ENCODE assay signal across 8 mouse cellular contexts in genomic region chr14:72506723-72507420, GRCm38 (mm10). TPM values are rescaled to one million over a fixed set of nuclear protein-coding genes. Genes with fewer than 3 reads are reported as not detected.
A peak's percentile ranks its signal among the peaks of the same experiment; 100 is the strongest.
DNase-seq lines count a peak whose midpoint lies in the region; ATAC-seq and TF ChIP-seq lines count a peak whose summit lies in the region.

No protein-coding gene starts in this region.

- intact Hi-C loops in left cerebral cortex, adult 2 months (cut with DNase I) = no loop called here

- 0 out of 2 replicates have a peak overlapping the region, but pooled peaks have one; percentile 20 for H3K9ac ChIP-seq in liver, embryonic 11.5 days (ENCODE audit: low read depth, low read length)
- H3K9ac ChIP-seq in forebrain, embryonic 13.5 days = 0 out of 2 replicates have a peak overlapping the region, but pooled peaks have one; percentile 52
- no peak overlapping the region for H3K9ac ChIP-seq in liver, embryonic 13.5 days
- no peak overlapping the region for H3K9ac ChIP-seq in stomach, embryonic 14.5 days (replicated peaks; ENCODE audit: low read depth, low read length)

- peak; percentile 33 for DNase-seq in liver, embryonic 11.5 days (ENCODE audit: low spot score)
- no peak for DNase-seq in liver
- no peak for DNase-seq in liver, embryonic 13.5 days
- no peak for DNase-seq in spleen, postnatal 36 days (ENCODE audit: low spot score in 2 of 2)
- no peak for DNase-seq in left cerebral cortex, adult 2 months (ENCODE audit: extremely low spot score in 1 of 2, low spot score in 2 of 2)

- no peaks in the 10 kb centered on the region for H3K4me1 ChIP-seq in liver, embryonic 11.5 days (replicated peaks; ENCODE audit: control insufficient read depth, insufficient read depth, low read length)
- peaks cover 10% of the 10 kb centered on the region for H3K4me1 ChIP-seq in forebrain, embryonic 13.5 days
- no peaks in the 10 kb centered on the region for H3K4me1 ChIP-seq in liver, embryonic 13.5 days (replicated peaks)
- H3K4me1 ChIP-seq in stomach, embryonic 14.5 days (ENCODE audit: control insufficient read depth, insufficient read depth, low read length) = no peaks in the 10 kb centered on the region

- H3K27me3 ChIP-seq in liver, embryonic 11.5 days (replicated peaks; ENCODE audit: control insufficient read depth, insufficient read depth, low read length) = no peaks in the 10 kb centered on the region
- no peaks in the 10 kb centered on the region for H3K27me3 ChIP-seq in forebrain, embryonic 13.5 days
- H3K27me3 ChIP-seq in liver, embryonic 13.5 days = no peaks in the 10 kb centered on the region
- H3K27me3 ChIP-seq in stomach, embryonic 14.5 days (ENCODE audit: control insufficient read depth, insufficient read depth, low read length) = no peaks in the 10 kb centered on the region

- H3K4me2 ChIP-seq in liver, embryonic 11.5 days = peak overlapping the region; percentile 60
- H3K4me2 ChIP-seq in forebrain, embryonic 13.5 days = peak overlapping the region; percentile 50
- H3K4me2 ChIP-seq in liver, embryonic 13.5 days = peak overlapping the region; percentile 48
- peak overlapping the region; percentile 59 for H3K4me2 ChIP-seq in stomach, embryonic 14.5 days (replicated peaks; ENCODE audit: low read depth, low read length)

- WGBS in liver, embryonic 11.5 days = 20% methylated on average over 11 of the region's 11 CpGs
- 13% methylated on average over 11 of the region's 11 CpGs for WGBS in forebrain, embryonic 13.5 days
- WGBS in liver, embryonic 13.5 days (ENCODE audit: insufficient replicate concordance) = 16% methylated on average over 11 of the region's 11 CpGs
- 15% methylated on average over 11 of the region's 11 CpGs for WGBS in stomach, embryonic 14.5 days

- no peaks in the 10 kb centered on the region for H3K9me3 ChIP-seq in liver, embryonic 11.5 days (ENCODE audit: control insufficient read depth, low read length)
- no peaks in the 10 kb centered on the region for H3K9me3 ChIP-seq in forebrain, embryonic 13.5 days (replicated peaks)
- H3K9me3 ChIP-seq in liver, embryonic 13.5 days (replicated peaks) = no peaks in the 10 kb centered on the region
- no peaks in the 10 kb centered on the region for H3K9me3 ChIP-seq in stomach, embryonic 14.5 days (ENCODE audit: control insufficient read depth, low read depth, low read length)

- no peak for ATAC-seq in liver, embryonic 11.5 days (replicated peaks; ENCODE audit: low FRiP score)
- no peak for ATAC-seq in forebrain, embryonic 13.5 days
- no peak for ATAC-seq in liver, embryonic 13.5 days (ENCODE audit: low read depth)
- no peak for ATAC-seq in stomach, embryonic 14.5 days (ENCODE audit: insufficient number of reproducible peaks, insufficient read depth, low FRiP score, low read depth)
- no peak for ATAC-seq in monocyte, adult 5-6 weeks (replicated peaks; ENCODE audit: insufficient number of reproducible peaks, low FRiP score, low TSS enrichment, poor library complexity, severe bottlenecking)

- H3K4me3 ChIP-seq in liver, embryonic 11.5 days (ENCODE audit: low read depth, low read length) = peak overlapping the region; percentile 29
- H3K4me3 ChIP-seq in forebrain, embryonic 13.5 days = peak overlapping the region; percentile 27
- peak overlapping the region; percentile 32; the same call in 1 of the 2 replicates for H3K4me3 ChIP-seq in liver, embryonic 13.5 days (replicated peaks)
- H3K4me3 ChIP-seq in stomach, embryonic 14.5 days (ENCODE audit: low read depth, low read length) = peak overlapping the region; percentile 26
- H3K4me3 ChIP-seq in left cerebral cortex, adult 2 months = no peak overlapping the region

- no peaks in the 10 kb centered on the region for H3K36me3 ChIP-seq in liver, embryonic 11.5 days (ENCODE audit: control insufficient read depth, insufficient read depth, low read length)
- no peaks in the 10 kb centered on the region for H3K36me3 ChIP-seq in forebrain, embryonic 13.5 days (ENCODE audit: poor library complexity, severe bottlenecking)
- H3K36me3 ChIP-seq in liver, embryonic 13.5 days = no peaks in the 10 kb centered on the region
- no peaks in the 10 kb centered on the region for H3K36me3 ChIP-seq in stomach, embryonic 14.5 days (ENCODE audit: control insufficient read depth, insufficient read depth, low read length)

- H3K27ac ChIP-seq in liver, embryonic 11.5 days (ENCODE audit: low read depth, low read length) = no peak overlapping the region
- H3K27ac ChIP-seq in forebrain, embryonic 13.5 days = no peak overlapping the region
- H3K27ac ChIP-seq in liver, embryonic 13.5 days = no peak overlapping the region
- no peak overlapping the region for H3K27ac ChIP-seq in stomach, embryonic 14.5 days (ENCODE audit: low read length)
- H3K27ac ChIP-seq in left cerebral cortex, adult 2 months = no peak overlapping the region

- TF ChIP-seq CTCF in left cerebral cortex, adult 2 months (IDR thresholded peaks at IDR 0.05) = no peak

RNA-seq across cellular contexts. Expression of gene Gm9195, which starts 15.2 kb away (rescaled TPM):
- not detected in 2 replicates for polyA plus RNA-seq in liver, embryonic 11.5 days (2014; fragmentation: Nextera tagmentation; extraction: Ambion mirVana)
- polyA plus RNA-seq in forebrain, embryonic 13.5 days (2015; fragmentation: Nextera tagmentation; extraction: Ambion mirVana) = not detected in 2 replicates
- polyA plus RNA-seq in liver, embryonic 13.5 days (2015; fragmentation: Nextera tagmentation; extraction: Ambion mirVana) = not detected in 2 replicates
- polyA plus RNA-seq in stomach, embryonic 14.5 days (2014; fragmentation: Nextera tagmentation; extraction: Ambion mirVana) = not detected in 2 replicates
- total RNA-seq in left cerebral cortex, adult 2 months (2021) = not detected
- total RNA-seq in monocyte, adult 5-6 weeks (2017) = not detected in 3 replicates

Comparison
In these comparisons a context has a peak if more than half of its experiments do, and no peak if none do; other contexts are left out.
1. H3K9ac ChIP-seq: peak in liver, embryonic 11.5 days (single experiment) and forebrain, embryonic 13.5 days (single experiment); none in liver, embryonic 13.5 days (single experiment) and stomach, embryonic 14.5 days (single experiment).
2. Peak in every context shown above with its lines, with median percentiles within 50 percentile points of each other: H3K4me2 ChIP-seq.